Mouse (Mus musculus): ENCODE results near the gene Pitx1. TPM values are rescaled to one million over a fixed set of nuclear protein-coding genes. Genes with fewer than 3 reads are reported as not detected.

Gene Pitx1
- polyA plus RNA-seq, 1 experiment, result not detected

Other genes with a start within 250 kb of the Pitx1 start
- 5.9 and 8.2 TPM in 2 replicates for gene B4galt7, start 236.3 kb downstream of the Pitx1 start, polyA plus RNA-seq (2012; ENCODE audit: insufficient read depth, insufficient read length, missing spikeins)
- gene Caml, start 213.2 kb downstream of the Pitx1 start, polyA plus RNA-seq (2012; ENCODE audit: insufficient read depth, insufficient read length, missing spikeins), result 16.6 and 19.3 TPM in 2 replicates
- 16.4 and 21.2 TPM in 2 replicates for gene Ddx46, start 201.2 kb downstream of the Pitx1 start, polyA plus RNA-seq (2012; ENCODE audit: insufficient read depth, insufficient read length, missing spikeins)
- gene B230219D22Rik, start 143.1 kb downstream of the Pitx1 start, polyA plus RNA-seq (2012; ENCODE audit: insufficient read depth, insufficient read length, missing spikeins), result 23.8 and 27.0 TPM in 2 replicates
- gene Txndc15, start 121.5 kb downstream of the Pitx1 start, polyA plus RNA-seq (2012; ENCODE audit: insufficient read depth, insufficient read length, missing spikeins), result 42.2 and 43.3 TPM in 2 replicates
- gene Pcbd2, start 108.8 kb downstream of the Pitx1 start, polyA plus RNA-seq (2012; ENCODE audit: insufficient read depth, insufficient read length, missing spikeins), result 80.7 and 86.3 TPM in 2 replicates
- not detected in 2 replicates for gene Catsper3, start 51.6 kb downstream of the Pitx1 start, polyA plus RNA-seq (2012; ENCODE audit: insufficient read depth, insufficient read length, missing spikeins)

Measured in brown adipose tissue, adult 24 weeks (tissue).